Mouse (Mus musculus): ENCODE measurements at regions not wholly inside any gene's neighbourhood (a gene's known extent, or its start where the extent isn't known, plus 50 kb on each side); places are given as distances from the start of the nearest gene placed in this dataset.
"Not testable (repeated sequence)": the region's sequence is repeated elsewhere in the genome, so short reads cannot be mapped to it uniquely, and the experiment has no call there.

DNA sequence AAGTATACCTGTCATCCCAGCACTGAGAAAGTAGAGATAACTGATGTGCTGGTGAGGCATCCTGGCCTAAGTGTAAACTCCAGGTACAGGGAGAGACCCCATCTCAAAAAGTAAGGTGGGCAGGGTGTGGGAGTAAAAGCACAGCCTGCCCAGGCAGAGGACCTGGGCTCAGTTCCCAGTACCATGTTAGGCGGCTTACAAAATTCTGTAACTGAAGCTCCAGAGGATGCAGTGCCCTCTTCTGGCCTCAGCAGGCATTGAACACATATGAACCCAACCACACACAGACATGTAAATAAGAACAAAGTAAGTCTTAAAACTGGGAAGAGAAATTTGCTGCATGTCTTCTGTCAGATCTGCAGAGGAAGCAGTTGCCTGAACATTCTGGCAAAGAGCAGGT is 125.9 kb upstream of the Dpp6 start:
- WGBS: 91% methylated on average over 1 of the region's 1 CpGs
- Histone ChIP-seq H3K4me1 (ENCODE audit: control insufficient read depth, insufficient read depth, low read length) (no peaks in the 10 kb centered on the region), H3K4me3 (replicated peaks; ENCODE audit: insufficient read depth, low read depth, low read length) (no peak overlapping the region), H3K27me3 (ENCODE audit: control insufficient read depth, insufficient read depth, low read length) (no peaks in the 10 kb centered on the region), H3K27ac (ENCODE audit: insufficient read depth, low read length) (no peak overlapping the region)
- DNase-seq: no peak
- TF ChIP-seq CTCF (IDR thresholded peaks at IDR 0.05; ENCODE audit: borderline replicate concordance, insufficient read depth, low read depth, low read length): no peak
- TF ChIP-seq POLR2A (IDR thresholded peaks at IDR 0.05; ENCODE audit: borderline replicate concordance, insufficient read depth, low read length): no peak

DNA sequence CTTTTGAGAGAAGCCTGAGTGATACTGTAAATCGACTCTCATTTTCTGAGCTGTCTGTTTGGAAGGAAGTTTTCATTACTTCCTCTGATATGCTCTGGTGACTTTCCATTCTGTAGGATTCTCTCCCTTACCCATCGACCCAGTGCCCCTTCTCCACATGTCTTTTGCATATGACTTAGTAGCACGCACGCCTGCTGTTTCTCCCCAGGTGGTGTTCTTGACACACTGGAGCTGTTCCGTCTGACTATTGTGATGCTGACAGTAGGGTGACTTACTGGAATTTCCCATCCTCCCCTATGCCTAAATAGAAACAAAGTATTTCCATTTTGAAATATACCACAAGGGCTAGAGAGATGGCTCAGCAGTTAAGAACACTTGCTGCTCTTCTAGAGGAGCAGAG is 125.0 kb upstream of the Dpp6 start:
- Histone ChIP-seq H3K4me1 (ENCODE audit: control insufficient read depth, insufficient read depth, low read length) (no peaks in the 10 kb centered on the region; the same call in 1 of the 2 replicates), H3K27me3 (ENCODE audit: control insufficient read depth, insufficient read depth, low read length) (no peaks in the 10 kb centered on the region), H3K4me3 (replicated peaks; ENCODE audit: insufficient read depth, low read depth, low read length) (no peak overlapping the region), H3K27ac (ENCODE audit: insufficient read depth, low read length) (no peak overlapping the region)
- DNase-seq: no peak
- TF ChIP-seq POLR2A (IDR thresholded peaks at IDR 0.05; ENCODE audit: borderline replicate concordance, insufficient read depth, low read length) (no peak), CTCF (IDR thresholded peaks at IDR 0.05; ENCODE audit: borderline replicate concordance, insufficient read depth, low read depth, low read length) (no peak)
- 43% methylated on average over 5 of the region's 5 CpGs for WGBS

DNA sequence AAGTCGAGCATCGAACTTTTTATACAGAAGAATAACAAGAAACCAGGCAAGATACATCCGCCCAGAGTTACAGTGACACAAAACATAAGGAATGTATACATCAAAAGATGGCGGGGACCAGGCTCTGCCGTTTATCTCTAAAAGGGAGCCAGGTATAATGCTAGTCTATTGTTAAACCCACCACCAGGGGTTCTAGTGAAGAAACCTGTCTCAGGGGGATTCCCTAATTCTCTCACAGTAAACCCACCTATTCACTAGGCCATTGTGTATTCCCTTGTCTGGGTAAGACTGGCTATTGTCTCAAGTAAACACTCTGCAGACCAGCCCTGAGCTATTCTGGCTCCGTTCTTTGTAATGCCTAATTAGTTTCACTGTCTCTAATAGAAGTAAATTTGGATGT is 113.4 kb upstream of the Dpp6 start:
- 76% methylated on average over 6 of the region's 6 CpGs for WGBS
- not testable (repeated sequence) for H3K27me3 ChIP-seq (ENCODE audit: control insufficient read depth, insufficient read depth, low read length); DNase-seq; H3K4me3 ChIP-seq (replicated peaks; ENCODE audit: insufficient read depth, low read depth, low read length); H3K4me1 ChIP-seq (ENCODE audit: control insufficient read depth, insufficient read depth, low read length); H3K27ac ChIP-seq (ENCODE audit: insufficient read depth, low read length)

DNA sequence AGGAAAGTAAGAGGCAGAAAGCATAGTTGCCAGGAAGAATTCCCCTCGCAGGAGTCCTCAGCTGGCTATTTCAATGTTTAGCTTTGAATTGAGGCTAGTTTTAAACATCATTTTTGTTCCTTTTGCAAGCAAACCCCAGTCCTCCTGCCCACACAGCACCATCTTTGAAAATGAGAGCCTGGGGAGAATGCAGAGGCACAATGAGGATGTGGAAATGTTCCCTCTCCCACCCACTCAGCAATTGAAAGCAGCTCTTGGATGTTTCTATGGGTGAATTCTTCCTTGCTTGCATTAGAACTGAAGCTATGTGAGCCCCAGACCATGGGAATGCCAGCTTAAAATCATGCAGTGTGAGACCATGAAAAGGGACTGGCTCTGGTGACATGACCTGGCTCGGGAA is 109.3 kb upstream of the Dpp6 start:
- Histone ChIP-seq H3K4me1 (ENCODE audit: control insufficient read depth, insufficient read depth, low read length) (no peaks in the 10 kb centered on the region), H3K4me3 (replicated peaks; ENCODE audit: insufficient read depth, low read depth, low read length) (no peak overlapping the region), H3K27me3 (ENCODE audit: control insufficient read depth, insufficient read depth, low read length) (no peaks in the 10 kb centered on the region), H3K27ac (ENCODE audit: insufficient read depth, low read length) (no peak overlapping the region)
- TF ChIP-seq POLR2A (IDR thresholded peaks at IDR 0.05; ENCODE audit: borderline replicate concordance, insufficient read depth, low read length): no peak
- no peak for TF ChIP-seq CTCF (IDR thresholded peaks at IDR 0.05; ENCODE audit: borderline replicate concordance, insufficient read depth, low read depth, low read length)
- no peak for DNase-seq
- WGBS: 90% methylated on average over 2 of the region's 2 CpGs

DNA sequence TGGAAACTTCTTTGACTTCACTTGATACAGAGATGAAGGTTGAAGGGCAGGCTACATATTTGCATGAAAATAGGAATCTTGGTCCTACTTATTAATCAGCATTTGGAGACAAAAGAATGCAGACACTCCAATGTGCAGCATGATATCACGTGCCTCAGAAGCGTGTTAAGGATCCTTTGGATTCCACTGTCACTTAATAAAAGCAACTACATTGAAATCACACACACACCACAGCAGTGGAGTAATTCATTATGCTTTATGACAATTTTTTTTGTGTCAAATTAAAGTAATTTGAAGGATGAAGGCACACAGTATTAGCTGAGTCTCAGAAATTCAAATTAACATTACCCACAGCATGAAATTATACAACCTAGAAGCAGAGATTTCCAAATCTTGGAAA is 92.5 kb upstream of the Dpp6 start:
- H3K4me3 ChIP-seq (replicated peaks; ENCODE audit: insufficient read depth, low read depth, low read length): no peak overlapping the region
- no peaks in the 10 kb centered on the region for H3K27me3 ChIP-seq (ENCODE audit: control insufficient read depth, insufficient read depth, low read length)
- TF ChIP-seq CTCF (IDR thresholded peaks at IDR 0.05; ENCODE audit: borderline replicate concordance, insufficient read depth, low read depth, low read length) (no peak), POLR2A (IDR thresholded peaks at IDR 0.05; ENCODE audit: borderline replicate concordance, insufficient read depth, low read length) (no peak)
- no peaks in the 10 kb centered on the region for H3K4me1 ChIP-seq (ENCODE audit: control insufficient read depth, insufficient read depth, low read length)
- DNase-seq: no peak
- WGBS: 60% methylated on average over 2 of the region's 2 CpGs
- H3K27ac ChIP-seq (ENCODE audit: insufficient read depth, low read length): no peak overlapping the region

DNA sequence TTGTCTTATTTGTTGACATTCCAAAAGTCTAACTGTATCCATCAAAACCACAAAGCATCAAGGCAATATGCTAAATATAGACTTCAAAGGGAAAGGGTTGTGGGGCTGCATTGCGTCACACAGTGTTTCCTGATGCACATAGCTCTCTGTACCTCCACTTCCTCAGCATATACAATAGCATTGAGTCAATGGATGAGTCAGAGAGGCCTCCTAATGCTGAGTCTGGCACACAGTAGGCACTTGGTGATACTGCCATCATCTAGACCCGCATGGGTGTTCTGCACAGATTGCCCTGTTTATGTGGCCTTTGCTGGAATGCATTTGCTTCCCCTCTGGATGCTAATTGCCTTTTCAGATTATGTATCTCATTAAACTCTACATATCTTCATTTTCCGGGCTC is 91.0 kb upstream of the Dpp6 start:
- 91% methylated on average over 3 of the region's 3 CpGs for WGBS
- Histone ChIP-seq H3K27ac (ENCODE audit: insufficient read depth, low read length) (no peak overlapping the region), H3K4me3 (replicated peaks; ENCODE audit: insufficient read depth, low read depth, low read length) (no peak overlapping the region), H3K4me1 (ENCODE audit: control insufficient read depth, insufficient read depth, low read length) (no peaks in the 10 kb centered on the region), H3K27me3 (ENCODE audit: control insufficient read depth, insufficient read depth, low read length) (no peaks in the 10 kb centered on the region)
- TF ChIP-seq CTCF (IDR thresholded peaks at IDR 0.05; ENCODE audit: borderline replicate concordance, insufficient read depth, low read depth, low read length) (no peak), POLR2A (IDR thresholded peaks at IDR 0.05; ENCODE audit: borderline replicate concordance, insufficient read depth, low read length) (no peak)
- DNase-seq: no peak

DNA sequence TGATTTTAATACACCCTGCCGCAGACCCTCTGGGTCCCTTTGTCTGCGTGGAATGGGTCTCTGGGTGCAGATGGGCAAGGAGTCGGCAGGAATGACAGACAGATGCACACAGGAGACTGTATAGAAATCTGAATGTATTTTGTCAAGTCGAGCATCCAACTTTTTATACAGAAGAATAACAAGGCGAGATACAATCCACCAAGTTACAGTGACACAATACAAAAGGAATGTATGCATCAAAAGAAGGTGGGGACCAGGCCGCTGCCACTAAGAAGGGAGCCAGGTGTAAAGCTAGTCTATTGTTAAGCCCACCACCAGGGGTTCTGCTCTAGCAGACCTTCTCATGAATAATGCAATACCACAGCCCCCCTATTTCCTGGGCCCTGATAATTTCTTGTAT is 65.8 kb upstream of the Dpp6 start:
- 78% methylated on average over 6 of the region's 6 CpGs for WGBS
- not testable (repeated sequence) for H3K4me3 ChIP-seq (replicated peaks; ENCODE audit: insufficient read depth, low read depth, low read length); DNase-seq; H3K4me1 ChIP-seq (ENCODE audit: control insufficient read depth, insufficient read depth, low read length); H3K27ac ChIP-seq (ENCODE audit: insufficient read depth, low read length); H3K27me3 ChIP-seq (ENCODE audit: control insufficient read depth, insufficient read depth, low read length)

DNA sequence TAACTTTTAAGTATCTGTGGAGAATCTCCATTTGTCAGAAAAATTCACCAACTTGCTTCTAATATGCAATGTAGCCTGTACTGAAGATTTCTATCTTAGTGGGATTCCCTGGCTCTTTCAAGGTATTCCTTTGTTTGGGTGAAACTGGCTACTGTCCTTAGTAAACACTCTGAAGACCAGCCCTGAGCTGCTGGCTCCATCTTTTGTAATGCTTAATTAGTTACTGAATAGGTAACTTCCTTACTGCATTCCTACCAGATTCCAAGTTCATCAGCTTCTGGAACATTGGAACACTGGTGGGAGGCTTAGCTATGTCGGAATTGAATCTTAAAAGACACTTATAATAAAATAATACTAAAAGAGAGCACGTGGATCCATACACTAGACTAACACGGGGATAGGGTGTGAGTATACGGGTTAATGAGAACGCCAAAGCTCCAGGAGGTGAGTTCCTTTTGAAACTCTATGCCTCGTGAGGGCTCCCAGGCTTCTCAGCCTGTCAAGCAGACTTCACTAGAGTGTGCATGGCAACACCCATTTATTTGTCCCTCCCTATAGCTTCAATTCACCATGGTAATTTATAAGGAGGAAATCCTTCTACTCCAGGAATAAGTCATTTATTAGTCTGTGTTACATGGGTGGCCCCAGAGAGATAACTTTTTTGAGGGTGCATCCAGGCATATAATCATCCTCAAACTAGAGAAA is 65.2 kb upstream of the Dpp6 start:
- 69% methylated on average over 6 of the region's 6 CpGs for WGBS
- not testable (repeated sequence) for H3K27me3 ChIP-seq (ENCODE audit: control insufficient read depth, insufficient read depth, low read length); H3K4me1 ChIP-seq (ENCODE audit: control insufficient read depth, insufficient read depth, low read length); H3K4me3 ChIP-seq (replicated peaks; ENCODE audit: insufficient read depth, low read depth, low read length); DNase-seq; H3K27ac ChIP-seq (ENCODE audit: insufficient read depth, low read length)

DNA sequence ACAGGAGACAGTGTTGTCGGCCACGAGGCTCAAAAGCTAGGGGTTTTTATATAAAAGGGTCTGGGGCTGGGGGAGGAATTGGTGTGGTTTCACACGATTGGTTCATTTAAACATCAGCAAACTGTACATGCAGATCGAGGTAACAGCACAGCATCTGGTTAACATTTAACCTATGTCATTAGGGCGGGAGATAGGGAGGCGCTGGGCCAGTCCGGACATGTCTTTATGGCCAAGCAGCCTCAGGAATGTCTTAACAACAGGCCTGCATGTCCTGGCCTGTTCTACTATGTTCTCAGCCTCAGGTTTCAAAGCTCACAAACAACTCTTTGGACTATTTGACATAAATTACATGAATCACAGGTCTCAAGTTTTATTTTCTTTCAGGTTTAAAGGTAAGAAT is 62.9 kb upstream of the Dpp6 start:
- H3K4me3 ChIP-seq (replicated peaks; ENCODE audit: insufficient read depth, low read depth, low read length); DNase-seq; H3K27me3 ChIP-seq (ENCODE audit: control insufficient read depth, insufficient read depth, low read length); H3K27ac ChIP-seq (ENCODE audit: insufficient read depth, low read length); H3K4me1 ChIP-seq (ENCODE audit: control insufficient read depth, insufficient read depth, low read length): not testable (repeated sequence)
- WGBS: 86% methylated on average over 7 of the region's 7 CpGs

All from cerebellum, adult 2 months (tissue).